Mouse (Mus musculus) left cerebral cortex, adult 8-10 months (tissue): Measurements from ENCODE around the gene Reln. TPM values are rescaled to one million over a fixed set of nuclear protein-coding genes. Genes with fewer than 3 reads are reported as not detected.
A peak's percentile ranks its signal among the peaks of the same experiment; 100 is the strongest.

Experiments used
- DNase-seq, 2 experiments: peaks; one replicate each; pipeline ENCODE4 v3.0.0; 2022; ENCODE audit warnings: low spot score in 2 of 2
- total RNA-seq, 4 experiments: library from RNA; stranded (reverse); gene quantifications; 2 replicates each; pipeline ENCODE4 v1.2.4; 2022

Reln gene
- total RNA-seq, 4 experiments from 2014 or later = 55.8 to 76.9 (median 64.0) TPM

DNA sequence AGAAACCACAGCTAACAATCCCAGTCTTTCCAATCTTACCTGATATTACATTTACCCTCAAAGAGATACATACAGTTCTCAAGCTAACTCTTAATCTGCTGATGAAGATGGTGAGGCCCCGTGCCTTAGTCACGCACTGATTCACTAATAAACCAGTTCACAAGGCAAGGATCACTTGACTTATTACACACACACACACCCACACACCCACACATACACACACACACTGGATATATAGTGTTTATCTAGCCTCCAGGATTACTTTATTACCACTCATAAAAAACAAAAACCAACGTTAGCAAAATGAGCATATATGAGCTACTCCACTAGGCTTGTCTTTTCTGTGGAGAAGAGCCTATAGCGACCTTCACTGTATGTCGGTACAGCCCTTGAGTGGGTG, 408.4 kb downstream of the Reln start:
- DNase-seq = no peak

DNA sequence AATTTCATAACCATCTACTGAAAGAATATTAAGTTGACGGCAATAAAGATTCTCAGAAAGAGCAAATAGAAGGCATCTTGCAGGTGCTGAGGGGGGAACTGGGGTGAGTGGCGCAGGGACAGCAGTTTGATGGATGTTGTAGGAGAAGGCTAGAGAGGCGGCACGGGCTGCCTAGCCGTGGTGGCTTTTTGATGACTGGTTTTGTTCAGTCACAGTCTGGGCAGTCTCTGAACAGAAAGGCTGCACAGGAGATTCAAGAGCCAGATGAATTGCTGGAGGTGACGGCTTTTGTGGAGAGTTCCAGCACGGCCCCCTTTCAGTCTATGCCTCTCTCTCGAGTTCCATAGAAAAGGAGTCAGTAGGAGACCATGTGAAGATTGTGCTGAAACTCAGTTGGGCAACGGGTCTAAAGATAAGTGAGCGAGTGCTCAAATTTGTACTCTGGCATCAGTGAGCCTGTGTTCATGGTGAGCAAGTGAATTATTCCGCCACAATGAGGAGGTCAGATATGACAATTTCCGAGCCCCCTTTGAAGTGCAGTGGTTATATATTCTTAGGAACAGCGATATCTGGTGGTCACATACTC, 409.6 kb downstream of the Reln start:
- no peak for DNase-seq

DNA sequence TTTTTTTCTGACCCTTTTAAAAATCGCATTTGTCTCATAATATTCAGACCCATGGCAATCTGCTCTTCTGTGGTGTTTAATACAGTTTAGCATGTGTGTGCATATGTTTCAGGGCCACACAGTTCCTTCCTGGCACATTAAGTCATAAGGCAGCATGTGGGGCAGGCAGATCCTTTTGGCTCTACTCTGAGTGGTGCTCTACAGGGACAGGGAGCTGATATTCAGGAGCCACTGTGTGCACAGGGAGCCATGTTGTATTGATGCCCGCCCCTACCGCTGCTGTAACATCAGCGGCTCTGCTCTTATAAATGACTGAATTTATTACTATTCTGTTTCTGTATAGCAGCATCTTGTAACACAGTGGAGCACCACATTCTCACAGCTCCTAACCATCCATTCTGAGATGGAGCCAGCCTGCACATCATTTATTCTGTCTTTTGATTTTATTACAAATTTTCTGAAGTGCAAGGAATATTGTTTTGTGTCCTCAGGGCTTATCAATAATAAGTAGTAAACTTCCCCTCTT, 410.3 kb downstream of the Reln start:
- no peak for DNase-seq

DNA sequence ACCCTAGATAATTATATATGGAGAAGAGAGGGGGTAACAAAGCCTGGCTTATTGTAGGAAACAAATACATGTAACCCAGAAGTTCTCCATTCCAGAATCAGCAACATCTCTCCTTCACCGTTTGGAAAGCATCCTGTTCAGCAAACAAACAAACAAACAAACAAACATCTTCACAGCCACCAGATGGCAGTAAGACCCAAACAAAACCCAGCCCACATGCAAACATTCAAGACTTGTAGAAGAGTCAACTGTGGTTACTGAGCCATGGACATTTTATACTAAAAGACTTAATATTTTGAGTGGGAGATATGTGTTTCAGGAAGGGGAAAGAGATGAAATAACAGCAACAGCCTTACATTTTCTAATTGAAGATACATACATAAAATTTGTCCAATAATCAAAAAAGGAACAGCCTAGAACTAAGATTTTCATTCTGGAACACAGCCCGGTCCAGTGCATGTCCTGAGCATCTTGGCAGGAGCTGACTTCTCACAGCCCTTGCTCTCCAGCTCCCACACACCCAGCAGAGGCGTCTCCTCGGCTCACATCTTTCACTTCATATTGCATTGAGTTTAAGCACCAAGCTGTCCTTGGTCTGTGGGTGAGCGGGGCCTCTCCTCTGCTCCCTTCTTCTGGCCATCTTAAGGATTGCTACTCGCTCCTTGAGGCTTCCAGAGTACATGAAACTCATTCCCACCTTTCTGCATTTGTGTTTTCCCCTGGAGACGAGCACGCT, 411.0 kb downstream of the Reln start:
- DNase-seq = no peak

DNA sequence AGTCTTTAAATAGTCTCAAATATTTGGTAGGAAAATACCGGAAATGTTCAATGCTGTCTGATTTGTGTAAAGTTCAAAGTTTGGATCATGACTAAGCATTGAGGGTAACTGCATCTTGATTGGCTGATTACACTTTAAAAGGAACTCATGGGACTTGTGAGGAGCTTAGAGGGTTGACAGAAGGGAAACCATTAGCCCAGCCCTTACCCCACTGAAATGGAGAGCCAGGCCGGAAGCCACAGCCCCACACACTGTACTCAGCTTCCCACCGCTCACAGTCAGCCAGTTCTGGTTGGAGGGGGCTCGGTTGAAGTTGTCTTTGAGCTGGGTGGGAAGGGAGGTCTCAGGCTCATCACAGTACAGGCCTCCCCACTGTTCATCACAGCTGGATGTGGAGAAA, 413.4 kb downstream of the Reln start:
- DNase-seq = no peak

DNA sequence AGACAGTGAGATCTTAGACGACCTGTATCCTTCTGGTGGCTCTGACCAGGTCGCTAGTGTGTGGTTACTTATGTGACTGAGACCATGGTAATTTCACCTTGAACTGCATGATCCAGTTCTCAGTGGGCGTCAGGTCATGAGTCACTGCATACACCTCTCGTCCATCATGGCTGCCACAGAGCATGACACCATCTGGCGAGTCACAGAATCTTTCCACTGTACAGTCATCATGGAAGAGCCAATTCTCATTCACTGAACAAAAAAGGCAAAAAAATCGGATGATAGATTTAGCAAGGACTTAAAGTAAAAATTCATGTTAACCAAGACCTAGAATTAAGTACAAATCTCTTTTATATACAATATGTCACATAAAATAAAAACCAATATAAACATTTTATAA, 424.2 kb downstream of the Reln start:
- no peak for DNase-seq

DNA sequence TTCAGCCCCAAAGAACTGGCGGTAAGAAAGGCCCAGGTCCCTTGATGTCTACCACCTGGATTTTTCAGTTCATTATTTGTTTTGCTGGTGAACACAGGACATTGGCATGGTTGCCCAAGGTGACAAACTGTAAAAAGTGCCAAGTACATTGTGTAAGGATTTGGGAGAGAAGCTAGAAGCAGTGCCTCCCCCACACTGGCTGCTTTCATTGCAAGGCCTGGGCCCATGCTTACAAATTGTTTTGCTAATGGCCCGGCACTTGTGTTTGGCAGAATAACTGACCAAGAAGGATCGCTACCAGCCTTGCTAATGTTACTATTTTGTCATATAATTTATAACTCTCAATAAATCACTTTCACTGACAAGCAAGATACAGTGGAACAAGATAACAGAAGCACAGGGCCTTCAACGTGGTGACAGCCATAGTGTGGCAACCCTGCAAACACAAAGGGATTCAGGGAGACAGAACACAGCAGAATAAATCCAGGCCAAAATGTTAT, 425.2 kb downstream of the Reln start:
- no peak for DNase-seq

DNA sequence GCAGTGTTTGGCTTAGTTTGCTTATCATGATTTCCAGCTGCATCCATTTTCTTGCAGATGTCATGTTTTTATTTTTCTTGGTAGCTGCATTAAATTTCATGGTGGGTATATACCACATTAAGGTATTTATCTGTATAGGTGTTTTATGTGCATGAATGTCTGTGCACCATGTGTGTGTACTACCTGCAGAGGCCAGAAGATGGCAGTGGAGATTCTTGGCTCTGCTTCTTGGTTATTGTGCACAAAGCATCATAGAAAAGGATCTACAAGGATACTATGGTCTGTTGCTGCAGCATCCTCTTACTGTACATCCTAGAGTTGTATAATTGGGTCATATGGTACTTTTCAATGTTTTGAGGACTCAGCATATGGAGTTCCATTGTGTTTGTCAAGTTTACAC, 428.5 kb downstream of the Reln start:
- DNase-seq = no peak

DNA sequence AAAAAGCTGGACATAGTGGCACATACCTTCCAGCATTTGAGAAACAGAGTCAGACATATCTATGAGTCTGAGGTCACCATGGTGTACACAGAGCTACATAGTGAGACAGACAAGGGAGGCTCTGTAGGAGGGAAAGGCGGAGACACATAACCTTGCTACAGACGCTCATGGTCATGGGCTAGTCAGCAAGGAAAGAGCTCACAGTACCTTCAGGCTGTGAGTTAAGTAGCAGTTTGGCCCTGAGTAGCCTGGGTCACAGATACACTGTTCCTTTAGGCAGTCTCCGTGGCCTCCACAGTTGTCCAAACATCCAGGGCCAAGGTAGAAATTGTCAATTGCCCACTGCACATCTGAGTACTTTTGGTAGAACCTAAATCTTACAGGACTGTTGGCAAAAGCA, 429.7 kb downstream of the Reln start:
- DNase-seq = no peak

DNA sequence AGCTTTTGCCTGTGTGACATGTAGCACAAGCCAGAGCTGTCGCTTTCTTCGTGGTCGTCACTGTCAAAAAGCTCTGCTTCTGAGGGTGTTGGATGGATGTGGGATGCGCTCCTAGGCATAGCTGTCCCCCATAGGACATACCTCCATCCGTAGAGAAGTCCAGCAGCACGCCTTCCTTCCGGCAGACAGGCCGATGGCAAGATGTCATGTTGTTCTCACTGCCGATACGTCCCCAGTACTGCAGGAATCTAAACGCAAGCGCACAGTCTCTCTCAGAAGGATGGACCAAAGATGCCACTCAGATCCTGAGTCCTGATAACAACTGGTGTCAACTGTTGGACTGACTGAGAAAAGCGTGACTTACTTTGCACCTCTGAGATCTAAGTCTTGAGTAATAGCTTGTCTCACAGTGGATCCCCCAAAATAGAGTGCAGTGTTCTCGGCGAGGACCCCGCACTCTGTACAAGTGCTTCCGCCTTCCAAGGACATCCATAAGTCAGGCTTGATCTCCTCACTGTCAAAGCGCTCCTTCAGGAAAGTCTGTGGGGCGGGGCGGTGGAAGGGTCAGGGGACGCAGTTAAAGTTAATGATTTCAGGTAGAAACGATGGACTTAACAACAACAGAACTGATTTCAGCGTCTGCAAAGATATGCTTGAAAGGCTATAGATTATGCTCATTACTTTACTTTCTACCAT, 431.5 kb downstream of the Reln start:
- DNase-seq = no peak

DNA sequence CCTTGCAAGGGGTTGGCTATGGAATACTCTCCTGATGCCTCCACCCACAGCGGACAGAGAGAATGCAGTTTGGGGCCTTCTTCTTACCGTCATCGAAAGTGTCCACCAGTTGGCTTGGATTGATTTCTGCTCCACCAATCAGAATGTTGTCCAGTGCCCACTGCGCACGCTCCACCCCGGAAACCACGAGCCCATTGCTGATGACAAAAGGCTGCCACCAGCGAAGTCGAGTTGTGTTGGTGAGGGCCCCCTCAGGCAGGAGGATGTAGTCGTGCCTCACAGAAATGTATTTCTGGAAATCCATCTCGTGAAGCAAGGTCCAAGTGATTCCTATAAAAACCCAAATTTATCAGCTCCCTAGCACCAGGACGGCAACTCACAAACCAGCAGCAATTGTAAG, 433.8 kb downstream of the Reln start:
- DNase-seq = no peak

DNA sequence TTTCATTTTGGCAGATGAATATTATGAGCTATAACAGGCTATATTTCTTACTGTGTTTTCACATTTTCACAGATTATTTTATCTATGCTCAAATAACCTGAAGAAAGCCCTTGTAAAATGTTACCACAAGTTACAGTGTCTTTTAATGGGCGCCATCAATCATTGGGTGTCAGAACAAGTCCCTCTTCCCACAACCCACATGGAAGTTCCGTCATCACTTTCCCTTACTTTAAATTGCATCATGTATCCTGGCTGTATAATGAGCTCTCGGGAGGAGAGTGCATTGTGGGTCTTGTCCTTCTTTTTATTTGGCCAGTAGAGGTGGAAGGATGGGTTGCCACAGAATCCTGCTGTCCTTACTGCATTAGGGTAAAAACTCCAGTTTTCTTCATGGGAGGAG, 434.8 kb downstream of the Reln start:
- no peak for DNase-seq

DNA sequence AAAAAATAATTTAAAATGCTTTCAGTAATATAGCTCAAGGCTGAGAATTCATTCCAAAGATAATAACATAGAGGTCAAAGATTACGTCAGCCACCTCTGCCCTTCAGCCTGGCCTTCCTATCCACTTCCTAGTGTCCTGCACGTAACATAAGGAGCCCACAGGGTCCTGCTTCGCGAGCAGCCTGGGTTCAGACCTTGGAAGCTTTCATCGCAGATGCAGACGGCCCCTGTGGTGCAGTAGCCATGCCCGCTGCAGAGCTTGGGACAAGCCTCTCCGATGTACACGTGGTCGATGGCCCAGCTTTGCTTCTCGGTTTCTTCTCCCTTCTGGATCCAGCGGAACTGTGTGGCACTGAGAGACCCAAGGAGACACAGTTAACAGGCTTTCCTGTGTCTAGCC, 443.1 kb downstream of the Reln start:
- DNase-seq = no peak

DNA sequence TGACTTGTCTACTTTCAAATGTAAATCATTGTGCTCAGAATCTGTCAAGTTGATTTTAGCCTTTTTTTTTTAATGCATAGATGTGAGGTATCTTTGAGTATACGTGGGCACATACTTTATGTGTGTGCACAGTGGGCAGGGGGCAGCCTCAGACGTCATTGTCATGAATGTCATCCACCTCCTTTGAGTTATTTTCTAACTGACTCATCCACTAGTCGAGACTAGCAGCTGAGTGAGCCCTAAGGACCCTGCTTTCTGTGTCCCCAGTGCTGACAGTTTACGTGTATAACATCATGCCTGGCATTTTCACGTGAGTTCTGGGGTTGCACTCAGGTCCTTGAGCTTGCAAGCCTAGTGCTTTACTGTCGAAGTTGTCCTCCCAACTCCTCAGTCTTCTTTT, 443.6 kb downstream of the Reln start:
- DNase-seq = no peak

DNA sequence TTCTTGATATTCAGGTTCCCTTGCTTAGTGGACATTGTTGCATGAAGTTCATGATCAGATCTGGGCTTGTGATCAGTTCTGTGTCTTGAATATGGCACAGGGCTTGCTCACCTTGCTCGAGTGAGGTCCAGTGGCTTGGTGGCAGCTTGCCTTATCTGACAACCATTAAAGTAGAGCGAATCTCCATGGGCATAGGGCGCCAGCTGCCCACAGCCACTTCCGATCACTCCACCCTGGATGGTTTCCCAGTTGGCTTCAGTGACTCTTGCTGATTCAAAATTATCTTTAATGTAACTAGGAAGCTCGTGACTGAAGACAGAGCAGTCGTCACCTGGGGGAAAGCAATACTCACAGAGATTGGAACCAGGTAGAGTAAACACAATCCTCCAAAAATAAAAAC, 445.6 kb downstream of the Reln start:
- DNase-seq = no peak

DNA sequence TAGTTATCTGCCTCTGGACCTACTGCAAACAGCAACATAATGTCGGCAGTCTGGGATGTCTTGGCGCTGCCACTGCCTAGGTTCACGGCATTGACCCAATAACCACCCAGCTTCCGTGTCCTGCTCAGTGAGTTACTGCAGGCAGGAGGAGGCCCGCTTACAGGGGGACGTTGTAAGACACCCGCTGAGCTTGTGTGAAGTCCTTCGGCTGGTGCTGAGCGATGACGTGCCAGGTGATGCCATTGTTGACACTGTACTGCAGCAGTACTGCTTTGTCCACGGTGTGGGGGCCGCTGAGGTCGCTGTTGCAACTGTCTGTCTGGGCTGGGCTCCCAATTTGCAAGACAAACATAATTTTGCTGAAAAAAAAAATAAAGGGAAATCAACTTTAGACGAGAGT, 447.9 kb downstream of the Reln start:
- DNase-seq = no peak

DNA sequence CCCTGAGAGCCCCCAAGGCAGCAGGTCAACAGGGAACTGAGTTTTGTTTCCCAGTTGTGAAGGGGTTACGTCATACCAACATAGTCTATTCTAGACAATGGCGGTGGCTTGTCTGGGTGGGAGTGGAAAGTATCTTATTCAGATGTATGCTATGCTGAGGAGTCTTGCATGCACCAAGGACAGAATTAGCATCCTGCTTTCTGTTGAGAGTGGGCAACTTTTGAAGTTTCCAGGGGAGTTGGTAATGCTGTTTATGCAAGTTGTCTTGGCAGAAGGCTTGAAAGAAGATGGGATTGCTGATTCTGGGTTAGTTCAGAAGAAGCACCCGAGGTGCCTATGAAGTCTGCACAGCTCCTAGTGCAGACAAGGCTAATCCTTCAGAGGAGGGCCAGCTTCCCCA, 450.3 kb downstream of the Reln start:
- DNase-seq = peak in 1 of 2 experiments; percentile 33

DNA sequence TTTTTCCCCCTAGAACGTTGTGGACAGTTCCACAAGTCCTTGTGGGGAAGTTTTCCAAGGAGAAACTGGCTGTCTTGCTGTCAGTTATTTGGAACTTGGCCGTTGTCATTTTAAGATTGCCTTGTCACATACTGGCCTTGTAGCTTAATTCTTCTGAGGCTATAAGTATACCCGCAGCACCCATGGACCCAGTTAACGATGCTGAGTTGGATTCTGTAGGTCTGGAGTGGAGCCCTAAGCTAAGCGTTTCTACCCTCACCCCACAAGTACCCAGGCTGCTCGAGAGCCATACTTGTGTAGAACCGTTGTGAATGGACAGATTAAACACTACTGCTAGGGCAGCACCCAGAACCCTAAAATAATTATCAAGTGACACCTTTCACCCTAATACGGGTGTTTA, 477.8 kb downstream of the Reln start:
- no peak for DNase-seq

DNA sequence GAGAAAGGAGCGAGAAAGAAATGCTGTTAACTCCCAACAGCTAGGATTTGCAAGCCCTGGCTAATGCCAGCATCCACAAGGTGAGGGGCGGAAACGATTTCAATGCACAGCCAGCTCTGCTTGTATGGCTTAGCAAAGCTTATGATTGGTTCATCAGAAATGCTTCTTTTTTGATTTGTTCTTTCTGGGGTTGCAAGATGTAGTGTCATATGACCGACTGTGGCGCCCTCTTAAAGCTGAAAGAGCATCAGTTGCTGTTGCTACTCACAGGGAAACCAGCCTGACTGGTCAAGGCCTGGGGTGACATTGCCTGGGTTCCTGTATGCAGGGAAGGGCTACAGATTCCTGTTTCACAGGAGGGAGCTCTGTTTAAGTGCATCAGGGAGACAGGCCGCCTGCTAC, 478.2 kb downstream of the Reln start:
- DNase-seq = peak in 1 of 2 experiments; percentile 14

DNA sequence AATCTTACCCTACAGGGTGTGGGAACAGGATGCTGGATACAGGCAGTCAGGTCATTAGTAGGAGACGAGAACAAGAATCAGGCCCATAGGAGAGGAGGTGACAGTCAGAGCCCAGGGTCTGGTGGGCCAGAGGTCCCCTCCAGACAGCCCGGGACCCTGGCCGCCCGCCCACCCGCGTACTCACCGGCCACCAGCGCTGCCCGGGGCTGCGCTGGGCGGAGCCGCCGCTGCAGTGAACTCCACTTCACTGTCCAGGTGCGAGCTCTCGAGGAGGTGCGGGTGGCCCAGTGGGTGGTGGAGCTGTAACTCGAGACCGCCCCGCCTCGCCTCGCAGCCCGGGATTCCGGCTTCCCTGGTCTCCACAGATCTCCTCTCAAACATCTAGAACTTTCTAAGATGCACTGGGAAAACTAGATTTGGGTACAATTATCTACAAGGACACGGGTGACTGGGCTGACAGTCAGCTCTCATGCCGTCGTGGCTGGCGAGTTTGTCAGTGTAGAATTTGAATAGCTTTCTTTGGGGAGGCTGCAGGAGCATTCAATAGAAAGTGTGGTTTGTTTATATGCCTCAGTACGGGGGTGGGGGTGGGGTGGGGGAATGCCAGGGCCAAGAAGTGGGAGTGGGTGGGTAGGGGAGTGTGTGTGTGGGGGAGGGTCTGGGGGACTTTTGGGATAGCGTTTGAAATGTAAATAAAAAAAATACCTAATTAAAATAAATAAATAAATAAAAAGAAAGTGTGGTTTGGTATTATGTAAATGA, 479.0 kb downstream of the Reln start, which contains the start of gene Slc26a5:
Gene Slc26a5, minus strand, starts transcription at position 259 of the 762 bp plus-strand sequence.
- no peak for DNase-seq

DNA sequence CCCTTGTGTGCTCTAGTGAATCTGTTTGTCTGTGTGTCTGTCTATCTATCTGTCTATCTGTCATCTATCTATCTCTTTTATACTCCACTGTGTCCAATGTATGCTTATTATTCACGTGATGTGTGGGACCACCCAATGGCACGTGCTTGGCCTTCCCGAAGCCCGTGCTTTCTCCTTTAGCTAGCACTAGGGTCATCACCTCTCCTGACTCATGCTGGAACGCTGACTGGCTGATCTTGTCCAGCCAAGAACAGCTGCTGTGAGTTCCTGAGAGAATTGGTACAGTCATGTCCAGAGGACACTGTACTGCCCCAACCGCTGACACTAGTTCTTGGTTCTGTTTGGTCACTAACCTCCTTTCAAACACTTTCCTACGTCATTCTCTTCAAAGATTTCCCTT, 485.8 kb downstream of the Reln start:
- DNase-seq = no peak
